Mouse (Mus musculus) 416B (cell line): ENCODE measurements around the gene Gpatch2.

Experiments
- DNase-seq: peaks from one replicate; pipeline ENCODE4 v3.0.0; 2011; ENCODE audit warnings: low read depth

Gene Gpatch2

GRCm38 (mm10) chr1:187250741-187251262 lies 35.5 kb downstream of the Gpatch2 start:
- no peak for DNase-seq

DNA sequence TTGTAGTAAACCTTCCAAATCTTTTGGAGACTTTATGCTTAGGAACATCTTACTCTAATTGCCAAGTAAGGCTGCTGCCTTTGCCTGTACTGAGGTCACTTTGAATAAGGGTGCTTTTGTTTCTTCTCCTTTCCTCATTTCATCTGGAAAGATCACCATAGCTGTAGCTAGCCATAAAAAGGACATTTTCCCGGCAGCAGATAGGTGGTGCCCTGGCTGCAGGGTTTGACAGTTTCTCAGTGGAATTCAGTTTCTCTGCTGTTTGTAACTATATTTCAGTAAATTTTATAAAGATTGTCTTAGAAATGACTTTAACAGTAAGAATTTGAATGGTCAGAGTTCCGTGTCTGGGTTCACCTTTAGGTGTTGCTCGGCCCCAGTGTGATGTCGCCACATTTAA lies 43.4 kb downstream of the Gpatch2 start:
- no peak for DNase-seq

- no peak for DNase-seq
Observed at GRCm38 (mm10) chr1:187267601-187268000, 52.3 kb downstream of the Gpatch2 start.

DNA sequence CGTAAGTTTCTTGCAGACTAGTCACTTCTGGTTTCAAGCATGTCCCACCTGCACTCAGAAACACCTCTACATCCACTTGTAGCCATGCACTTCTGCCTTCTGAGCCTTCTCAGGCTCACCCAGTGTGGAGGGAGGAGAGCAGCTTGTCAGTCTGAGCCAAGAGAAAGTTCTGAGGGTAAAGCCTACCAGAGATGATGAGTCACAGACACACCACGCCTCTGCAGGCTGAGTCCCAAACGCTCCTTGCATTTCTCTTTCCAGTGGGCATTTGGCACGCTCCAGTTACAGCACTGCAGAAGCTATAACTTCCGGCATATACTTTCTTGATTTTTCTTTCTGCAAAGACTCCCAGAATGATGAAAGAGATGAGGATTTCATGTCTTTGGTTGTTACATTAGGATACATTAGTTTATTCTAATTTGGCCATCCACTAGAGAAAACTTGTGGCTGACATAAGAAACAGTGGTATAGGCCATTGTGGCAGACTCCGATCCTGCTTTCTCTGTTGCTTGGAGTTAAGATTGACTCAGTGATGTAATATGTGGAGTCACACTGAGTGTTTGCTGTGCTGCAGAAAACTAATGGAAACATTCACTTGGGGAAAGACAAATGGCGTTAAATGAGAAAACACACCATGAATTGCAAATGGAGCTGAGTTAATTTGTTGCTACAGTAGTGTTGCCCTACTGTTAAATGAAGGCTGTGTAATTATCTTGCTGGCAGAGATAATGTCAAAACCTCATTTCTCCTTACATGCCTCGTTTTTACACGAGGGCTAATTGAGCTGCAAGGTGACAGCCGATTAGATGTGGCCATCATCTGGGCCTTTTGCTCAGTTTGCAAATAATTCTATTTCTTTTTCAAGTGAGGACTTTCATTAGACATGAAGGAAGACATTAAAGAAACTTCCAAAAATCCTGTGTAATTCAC lies 55.3 kb downstream of the Gpatch2 start:
- peak; percentile 11 for DNase-seq

- DNase-seq, result no peak
Observed at GRCm38 (mm10) chr1:187277324-187277723, 62.0 kb downstream of the Gpatch2 start.

DNA sequence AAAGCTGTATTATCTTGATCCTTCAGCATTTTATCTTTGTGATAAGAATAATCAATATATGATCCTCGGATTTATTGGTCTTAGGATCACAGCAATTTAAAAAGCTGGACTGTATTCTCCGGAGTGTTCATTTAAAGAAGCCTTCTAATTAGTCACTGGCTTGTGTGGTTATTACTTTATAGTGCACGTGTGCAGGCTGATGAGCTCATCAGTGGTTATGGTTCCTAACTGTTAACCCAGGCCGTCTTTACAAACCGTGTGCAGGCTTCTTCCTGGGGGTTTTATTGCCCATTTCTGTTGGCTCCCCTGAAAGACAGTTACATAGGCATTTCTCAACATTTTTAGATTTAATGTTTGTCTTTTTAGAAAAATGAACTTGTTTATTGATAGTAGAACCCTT lies 63.2 kb downstream of the Gpatch2 start:
- peak; percentile 31 for DNase-seq

DNA sequence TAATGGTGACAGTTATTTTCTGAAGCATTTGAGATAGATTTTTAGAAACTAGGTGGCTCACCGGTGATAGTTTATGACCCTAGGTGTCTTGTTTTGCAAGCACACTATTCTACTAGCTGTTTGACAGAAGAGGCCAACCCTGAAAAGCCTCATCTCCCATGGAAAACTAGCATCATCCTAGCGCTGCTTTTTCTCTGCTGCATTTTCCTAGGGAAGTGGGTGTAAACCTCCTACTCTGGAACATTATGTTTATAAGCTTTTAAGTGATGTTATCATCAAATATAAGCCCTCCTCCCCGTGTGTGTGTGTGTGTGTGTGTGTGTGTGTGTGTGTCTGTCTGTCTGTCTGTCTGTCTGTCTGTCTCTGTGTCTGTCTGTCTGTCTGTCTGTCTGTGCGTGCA lies 64.5 kb downstream of the Gpatch2 start:
- no peak for DNase-seq

GRCm38 (mm10) chr1:187282321-187282720 lies 67.0 kb downstream of the Gpatch2 start:
- DNase-seq, result no peak

GRCm38 (mm10) chr1:187282804-187283203 lies 67.5 kb downstream of the Gpatch2 start:
- DNase-seq, result peak; percentile 67

GRCm38 (mm10) chr1:187285735-187286134 lies 70.4 kb downstream of the Gpatch2 start:
- no peak for DNase-seq

DNA sequence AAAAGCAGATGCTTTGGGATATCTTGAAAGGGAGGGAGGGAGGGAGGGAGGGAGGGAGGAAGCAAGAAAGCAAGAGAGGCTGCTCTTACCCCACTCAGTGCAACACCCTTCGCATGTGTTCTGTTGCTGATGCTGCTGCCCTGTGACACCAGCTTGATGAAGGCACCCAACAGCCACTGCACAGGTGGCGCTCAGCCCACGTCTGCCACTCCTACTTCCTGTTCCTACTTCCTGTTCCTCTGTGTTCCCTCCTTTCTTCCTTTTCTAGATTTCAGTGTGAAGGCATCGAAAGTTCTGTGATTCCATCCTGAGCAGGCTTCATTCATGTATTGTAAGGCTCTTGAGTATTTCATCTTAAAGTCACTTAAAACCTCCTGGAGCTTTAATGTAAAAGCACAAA lies 71.1 kb downstream of the Gpatch2 start:
- no peak for DNase-seq

- DNase-seq, result no peak
Observed at GRCm38 (mm10) chr1:187286924-187287323, 71.6 kb downstream of the Gpatch2 start.

GRCm38 (mm10) chr1:187290186-187290585 lies 74.9 kb downstream of the Gpatch2 start:
- no peak for DNase-seq

GRCm38 (mm10) chr1:187291480-187292394 lies 76.4 kb downstream of the Gpatch2 start:
- no peak for DNase-seq

DNA sequence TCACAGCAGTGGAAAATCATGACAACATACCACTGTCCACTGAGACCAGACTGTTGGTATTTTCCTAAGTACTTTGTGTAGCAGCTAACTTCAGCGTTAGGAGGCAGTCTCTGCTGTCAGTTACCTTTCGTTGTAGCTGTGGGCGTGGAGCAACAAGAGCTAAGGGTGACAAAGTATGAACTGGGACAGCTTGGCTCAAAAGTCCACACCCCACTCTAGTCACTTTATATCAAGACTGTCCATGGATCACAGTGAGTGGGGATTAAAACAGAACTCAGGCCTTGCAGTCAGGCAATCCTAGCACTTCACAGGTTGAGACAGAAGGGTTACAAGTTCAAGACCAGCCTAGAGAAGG lies 77.1 kb downstream of the Gpatch2 start:
- no peak for DNase-seq

DNA sequence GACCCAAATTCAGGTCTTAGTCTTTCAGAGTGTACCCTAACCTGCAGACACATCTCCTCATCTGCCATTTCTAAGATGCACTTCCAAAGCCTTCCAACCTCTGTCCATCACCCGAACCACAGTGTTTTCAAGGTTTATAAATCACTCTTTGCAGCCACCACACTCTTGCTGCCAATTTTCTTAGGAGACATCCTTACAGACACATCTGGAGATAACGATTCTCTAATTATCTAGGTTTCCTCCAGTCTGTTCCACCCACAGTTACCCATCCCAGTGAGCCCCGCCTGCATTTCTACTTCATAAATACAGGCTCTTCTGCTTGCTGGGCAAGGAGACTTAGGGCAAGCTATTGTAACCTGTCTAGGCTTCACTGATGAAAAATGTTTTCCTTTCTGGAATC lies 77.9 kb downstream of the Gpatch2 start:
- no peak for DNase-seq

DNA sequence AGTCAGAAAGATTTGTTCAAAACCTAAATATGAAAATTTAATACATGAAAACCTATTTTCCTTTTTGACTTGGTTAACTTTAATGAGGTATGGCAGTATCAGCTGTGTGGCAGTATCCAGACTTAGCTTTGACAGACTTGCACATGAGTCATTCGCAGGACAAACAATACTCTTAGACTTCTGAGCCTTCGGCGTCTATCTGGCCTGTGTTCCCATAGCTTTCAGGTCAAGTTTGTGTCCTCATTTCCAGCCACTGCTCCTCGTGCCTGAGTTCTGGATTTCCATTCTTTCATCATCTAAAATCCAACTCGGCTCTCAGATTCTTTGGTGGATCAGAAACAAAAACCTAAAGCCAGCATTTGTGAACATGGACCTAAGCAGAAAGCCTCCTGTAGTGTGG lies 79.2 kb downstream of the Gpatch2 start:
- DNase-seq, result no peak

DNA sequence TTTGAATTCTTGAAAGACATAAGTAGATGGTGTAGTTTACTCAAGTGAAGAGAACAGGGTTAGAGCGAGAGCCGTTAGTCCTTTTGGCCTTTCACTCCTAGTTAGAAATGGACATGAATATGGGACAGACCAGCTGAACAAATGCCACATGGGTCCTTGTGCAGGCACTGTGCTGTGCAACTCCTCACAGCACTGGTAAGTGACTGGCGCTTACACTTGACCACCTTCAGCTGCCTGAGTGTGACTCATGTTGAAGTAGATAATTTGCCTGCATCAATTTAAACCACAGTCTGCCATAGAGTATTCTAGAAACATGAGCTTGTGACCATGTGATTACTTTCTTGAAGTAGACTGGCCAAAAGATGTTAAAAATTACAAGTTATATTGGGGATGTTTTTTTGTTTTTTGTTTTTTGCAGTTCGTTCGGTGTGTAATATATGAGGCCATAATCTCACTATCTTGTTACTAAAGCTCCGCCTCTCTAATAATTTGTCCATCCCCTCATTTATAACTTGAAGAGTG lies 79.8 kb downstream of the Gpatch2 start:
- peak; percentile 47 for DNase-seq

GRCm38 (mm10) chr1:187295711-187296110 lies 80.4 kb downstream of the Gpatch2 start:
- no peak for DNase-seq

- no peak for DNase-seq
Observed at GRCm38 (mm10) chr1:187299236-187299635, 83.9 kb downstream of the Gpatch2 start.

DNA sequence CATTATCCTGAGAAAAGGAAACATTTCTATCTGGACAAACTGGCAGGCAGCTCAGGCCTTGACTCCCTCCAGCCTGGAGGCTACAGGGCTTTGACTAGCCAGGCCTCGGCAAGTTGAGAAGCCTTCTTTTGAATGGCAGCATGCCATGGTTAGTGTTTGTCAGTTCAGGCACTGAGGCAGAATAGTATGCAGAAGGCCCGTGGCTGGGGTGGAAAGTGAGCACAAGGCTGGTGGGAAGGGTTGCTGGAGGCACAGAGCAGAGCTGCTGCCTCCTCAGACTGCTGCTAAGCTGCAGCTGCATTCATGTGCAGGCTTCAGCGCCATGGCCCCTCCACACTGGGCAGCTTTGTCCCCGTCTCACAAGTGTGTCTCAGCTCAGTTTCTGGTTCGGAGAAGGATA lies 85.3 kb downstream of the Gpatch2 start:
- DNase-seq, result no peak

GRCm38 (mm10) chr1:187303221-187303620 lies 87.9 kb downstream of the Gpatch2 start:
- DNase-seq, result no peak
